Mouse (Mus musculus) adrenal gland (tissue): ENCODE measurements around the gene Ghdc.

Experiments
- intact Hi-C: fragments of 180-260 bp; cut with DNase I; formaldehyde crosslinking; loops from one replicate; pipeline ENCODE4 v1.15.1; 2025

Gene Ghdc

DNA sequence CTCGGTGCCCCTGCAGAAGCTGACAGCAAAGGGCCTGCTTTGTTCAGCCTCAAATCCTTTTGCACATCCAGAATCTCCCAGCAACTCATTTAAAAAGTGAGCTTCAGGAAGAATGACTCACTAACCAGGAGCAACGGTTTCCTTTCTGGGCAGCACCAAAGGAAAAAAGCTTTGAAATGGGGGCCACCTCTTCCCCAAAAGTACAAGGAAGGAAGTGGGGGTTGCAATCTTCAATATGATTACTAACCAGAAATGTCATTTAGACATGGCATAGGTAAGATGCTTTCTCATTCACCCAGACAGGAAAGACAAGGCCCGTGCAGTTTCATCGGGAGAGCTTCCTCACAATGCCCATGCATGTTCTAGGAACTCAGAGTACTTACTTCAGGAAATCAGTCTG is 49.5 kb downstream of the Ghdc start:
- intact Hi-C loops = no loop called here

GRCm38 (mm10) chr11:100720345-100720744 is 50.4 kb downstream of the Ghdc start:
- intact Hi-C loops = no loop called here

DNA sequence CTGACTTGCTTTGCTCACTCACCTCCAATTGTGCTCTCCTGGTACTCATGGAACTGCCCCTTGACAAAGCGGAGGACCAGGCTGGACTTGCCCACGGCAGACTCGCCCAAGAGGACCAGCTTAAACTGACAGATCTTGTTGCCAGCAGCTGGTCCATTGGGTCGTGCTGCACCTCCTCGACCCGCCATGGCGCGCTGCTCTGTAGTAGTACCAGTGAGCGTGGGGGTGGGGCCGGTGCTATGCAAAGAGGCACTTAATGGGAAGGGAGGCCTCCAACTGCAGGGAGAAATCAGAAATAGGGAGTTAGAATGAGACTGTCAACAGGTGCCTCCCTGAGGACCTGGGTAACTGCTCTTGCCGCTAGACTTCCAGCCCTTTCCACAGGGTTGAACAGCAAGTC is 50.9 kb downstream of the Ghdc start:
- intact Hi-C loops = no loop called here

DNA sequence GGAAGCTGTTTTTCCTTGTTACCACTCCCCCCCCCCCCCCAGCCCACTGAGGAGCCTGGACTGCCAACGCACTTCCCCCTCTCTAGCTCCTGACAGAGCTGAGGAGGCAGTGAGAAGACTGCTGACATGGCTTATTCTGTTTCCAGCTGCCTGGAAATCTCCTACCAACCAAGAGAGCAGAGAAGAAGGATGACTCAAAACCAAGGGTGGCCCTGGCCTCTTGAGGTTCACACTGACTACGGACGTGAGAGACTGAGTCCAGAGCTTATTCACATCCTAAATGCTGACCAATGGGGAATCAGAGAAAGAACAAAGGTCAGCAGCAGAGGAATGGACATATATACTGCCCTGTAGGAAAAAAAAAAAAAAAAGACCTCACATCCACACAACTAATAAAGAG is 51.4 kb downstream of the Ghdc start:
- intact Hi-C loops = no loop called here

GRCm38 (mm10) chr11:100718866-100719265 is 51.9 kb downstream of the Ghdc start:
- intact Hi-C loops = no loop called here

DNA sequence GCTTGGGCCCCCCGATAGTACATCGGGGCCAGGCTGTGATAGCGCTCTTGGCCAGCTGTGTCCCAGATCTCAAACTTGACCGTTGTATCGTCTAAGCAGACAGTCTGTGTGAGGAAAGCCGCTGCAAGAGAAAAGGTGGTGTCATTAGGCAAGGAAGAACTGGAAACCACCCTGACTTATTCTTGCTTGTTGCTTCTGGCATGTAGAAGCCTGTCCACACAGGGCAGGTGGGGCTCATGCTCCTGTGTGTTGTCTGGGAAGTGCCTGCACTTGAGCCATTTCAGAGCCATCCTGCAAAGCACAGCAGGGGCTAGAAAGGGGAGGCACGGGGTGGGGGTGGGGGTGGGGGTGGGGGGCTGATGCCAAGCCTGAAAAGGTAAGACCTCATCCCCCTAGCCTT is 52.3 kb downstream of the Ghdc start:
- intact Hi-C loops = no loop called here

- intact Hi-C loops = no loop called here
Observed at GRCm38 (mm10) chr11:100716649-100717048, 54.1 kb downstream of the Ghdc start.
